Mouse (Mus musculus): Measurements from ENCODE around the gene Stx19.

Gene Stx19

GRCm38 (mm10) chr16:62852464-62853252 lies 38.2 kb downstream of the Stx19 start:
- DNase-seq (ENCODE audit: low spot score) = no peak

DNA sequence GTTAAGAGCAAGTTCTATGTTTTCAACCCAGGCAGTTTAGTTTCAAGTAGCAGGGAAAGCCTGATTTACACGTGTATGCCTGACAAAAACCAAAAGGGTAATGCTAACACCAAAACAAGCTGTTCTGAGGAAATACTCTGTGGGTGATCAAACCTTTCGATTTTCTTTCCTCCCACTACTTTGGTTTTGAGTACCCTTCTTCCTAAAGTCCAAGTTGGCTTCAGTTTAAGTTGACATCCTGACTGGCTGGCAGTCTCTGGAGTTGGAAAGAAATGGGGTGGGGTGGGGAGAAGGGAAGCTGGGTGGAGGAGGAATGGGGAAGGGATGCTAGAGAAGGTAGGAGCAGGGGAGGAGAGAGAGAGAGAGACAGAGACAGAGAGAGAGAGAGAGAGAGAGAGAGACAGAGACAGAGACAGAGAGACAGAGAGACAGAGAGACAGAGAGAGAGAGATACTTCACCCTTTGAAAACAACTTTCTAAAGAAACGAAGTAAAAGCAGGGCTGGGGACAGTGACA lies 39.2 kb downstream of the Stx19 start:
- DNase-seq (ENCODE audit: low spot score) = peak; percentile 39

GRCm38 (mm10) chr16:62854191-62855068 lies 40.0 kb downstream of the Stx19 start, which contains the start of gene Pros1:
TSS of gene Pros1 (plus strand) at chr16:62854307.
- peak; percentile 76 for DNase-seq (ENCODE audit: low spot score)

DNA sequence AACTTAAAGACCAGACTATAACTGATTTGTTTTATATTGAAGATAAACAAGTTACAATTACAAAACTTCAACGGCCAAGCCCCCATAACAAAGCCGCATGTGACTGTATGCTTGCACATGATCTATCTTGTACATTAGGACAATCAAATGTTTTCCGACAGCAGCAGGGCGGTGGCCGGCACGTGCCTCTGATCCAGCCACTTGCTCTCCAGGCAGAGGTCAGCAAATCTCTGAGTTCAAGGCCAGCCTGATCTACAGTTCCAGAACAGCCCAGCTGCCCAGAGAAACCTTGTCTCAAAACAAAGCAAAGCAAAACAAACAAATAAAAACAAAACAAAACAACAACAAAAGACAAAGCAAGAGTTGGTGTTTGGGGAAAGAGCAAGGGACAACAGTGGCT lies 40.9 kb downstream of the Stx19 start:
- DNase-seq (ENCODE audit: low spot score) = no peak

- DNase-seq (ENCODE audit: low spot score) = no peak
These were observed 41.8 kb downstream of the Stx19 start for GRCm38 (mm10) chr16:62856273-62856672.

DNA sequence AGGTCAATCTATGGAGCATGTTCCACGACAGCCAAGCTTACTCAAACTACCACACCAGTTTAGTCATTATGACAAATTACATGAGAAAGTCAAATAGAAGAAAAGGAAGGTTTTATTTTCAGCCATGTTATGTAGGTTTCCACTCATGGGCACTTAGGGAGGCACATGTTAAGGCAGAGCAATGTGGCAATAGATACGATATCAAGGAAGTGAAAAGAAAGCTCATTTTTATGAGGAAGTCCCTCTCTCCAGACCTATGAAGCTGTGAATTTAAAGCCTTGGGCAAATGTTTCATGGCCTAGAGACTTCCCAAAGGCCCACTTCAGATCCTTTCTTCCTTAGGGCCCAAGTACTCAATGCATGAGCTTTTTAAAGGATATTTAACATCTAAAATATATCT lies 43.0 kb downstream of the Stx19 start:
- DNase-seq (ENCODE audit: low spot score) = no peak

GRCm38 (mm10) chr16:62858018-62858417 lies 43.5 kb downstream of the Stx19 start:
- no peak for DNase-seq (ENCODE audit: low spot score)

- DNase-seq (ENCODE audit: low spot score) = no peak
These were observed 45.7 kb downstream of the Stx19 start for GRCm38 (mm10) chr16:62860140-62860539.

GRCm38 (mm10) chr16:62861455-62861854 lies 47.0 kb downstream of the Stx19 start:
- DNase-seq (ENCODE audit: low spot score) = no peak

DNA sequence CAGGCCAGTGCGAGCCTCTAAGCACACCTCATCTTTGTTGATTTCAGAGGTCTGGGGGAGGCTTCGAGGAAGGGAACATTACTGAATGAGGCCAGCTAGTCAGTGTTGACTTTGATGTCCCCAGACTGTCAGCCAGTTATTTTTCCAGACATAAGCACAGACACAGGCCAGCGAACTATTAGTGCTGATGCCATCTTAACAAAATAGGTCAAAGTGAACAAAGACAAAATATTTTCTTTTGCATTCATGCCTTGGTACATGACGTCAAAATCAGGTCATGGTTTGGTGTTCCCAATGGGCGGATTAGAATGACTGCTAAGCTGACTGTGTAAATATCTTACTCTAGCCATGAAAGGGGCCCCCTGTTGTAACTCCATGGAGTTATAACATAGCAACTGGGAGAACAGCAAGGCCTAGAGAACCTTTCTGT lies 58.2 kb downstream of the Stx19 start:
- DNase-seq (ENCODE audit: low spot score) = peak; percentile 9

DNA sequence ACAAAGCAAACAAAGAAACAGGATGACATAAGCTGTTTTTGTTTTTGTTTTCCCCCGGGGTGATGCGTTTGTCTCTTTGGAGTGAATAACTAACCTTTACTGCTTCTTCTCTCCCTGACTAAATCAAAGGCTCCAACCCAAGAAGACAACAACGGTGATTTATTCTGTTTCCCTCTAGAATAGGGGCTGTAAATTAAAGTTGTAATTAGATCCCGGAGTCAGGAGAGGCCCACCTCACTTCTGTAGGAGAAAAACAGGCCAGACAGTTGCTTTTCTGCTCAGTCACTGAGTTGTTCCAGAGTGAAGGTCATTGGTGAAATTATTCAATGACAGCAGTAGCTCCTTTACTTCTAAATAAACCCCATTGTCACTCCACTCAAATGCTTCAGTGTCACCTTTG lies 58.7 kb downstream of the Stx19 start:
- peak; percentile 46 for DNase-seq (ENCODE audit: low spot score)

All from embryo, embryonic 10.5 days (tissue).